Mouse (Mus musculus) frontal cortex, postnatal 25 days (tissue): Measurements from ENCODE around the gene Pdgfra.

Source experiments
- DNase-seq, 2 experiments: peaks; one replicate each; pipeline ENCODE4 v3.0.0; 2022; ENCODE audit warnings: low spot score in 2 of 2

Gene Pdgfra

DNA sequence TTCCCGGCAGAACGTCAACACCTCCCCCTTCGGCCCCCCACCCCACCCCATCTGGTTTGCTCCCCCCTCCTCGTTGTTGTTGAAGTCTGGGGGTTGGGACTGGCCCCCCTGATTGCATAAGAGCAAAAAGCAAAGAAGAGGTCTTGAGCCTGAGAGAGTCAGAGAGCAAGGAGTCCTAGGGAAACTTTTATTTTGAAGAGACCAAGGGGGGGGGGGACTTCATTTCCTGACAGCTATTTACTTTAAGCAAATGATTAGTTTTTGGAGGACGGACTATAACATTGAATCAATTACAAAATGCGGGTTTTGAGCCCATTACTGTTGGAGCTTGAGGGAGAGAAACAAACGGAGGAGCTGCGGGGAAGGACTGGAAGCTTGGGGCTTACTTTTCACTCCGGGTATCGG, at the start of gene Pdgfra:
TSS of gene Pdgfra (plus strand) at position 272 of the 405 bp plus-strand sequence.
- DNase-seq, result no peak

- DNase-seq, result no peak
Observed at GRCm38 (mm10) chr5:75106511-75106910, 45.6 kb upstream of the Pdgfra start.

- DNase-seq, result no peak
Observed at GRCm38 (mm10) chr5:75109368-75109767, 42.7 kb upstream of the Pdgfra start.

DNA sequence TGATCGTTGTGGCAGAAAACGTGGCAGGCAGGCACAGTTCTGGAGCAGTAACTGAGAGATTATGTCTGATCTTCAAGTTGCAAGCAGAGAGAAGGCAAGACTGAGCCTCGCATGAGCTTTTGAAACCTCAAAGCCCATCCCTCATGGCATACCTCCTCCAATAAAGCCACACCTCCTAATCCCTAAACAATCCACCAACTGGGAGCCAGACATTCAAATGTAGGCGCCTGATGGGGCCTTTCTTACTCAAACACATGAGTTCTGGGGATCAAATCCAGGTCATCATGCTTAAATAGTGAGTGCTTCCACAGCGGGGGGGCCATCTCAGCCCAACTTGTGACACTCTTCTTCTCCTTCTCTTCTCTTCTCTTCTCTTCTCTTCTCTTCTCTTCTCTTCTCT, 40.3 kb upstream of the Pdgfra start:
- DNase-seq, result no peak

- no peak for DNase-seq
Observed at GRCm38 (mm10) chr5:75118840-75119239, 33.3 kb upstream of the Pdgfra start.

GRCm38 (mm10) chr5:75121646-75122045, 30.4 kb upstream of the Pdgfra start:
- DNase-seq, result no peak

GRCm38 (mm10) chr5:75134681-75135080, 17.4 kb upstream of the Pdgfra start:
- DNase-seq, result no peak

DNA sequence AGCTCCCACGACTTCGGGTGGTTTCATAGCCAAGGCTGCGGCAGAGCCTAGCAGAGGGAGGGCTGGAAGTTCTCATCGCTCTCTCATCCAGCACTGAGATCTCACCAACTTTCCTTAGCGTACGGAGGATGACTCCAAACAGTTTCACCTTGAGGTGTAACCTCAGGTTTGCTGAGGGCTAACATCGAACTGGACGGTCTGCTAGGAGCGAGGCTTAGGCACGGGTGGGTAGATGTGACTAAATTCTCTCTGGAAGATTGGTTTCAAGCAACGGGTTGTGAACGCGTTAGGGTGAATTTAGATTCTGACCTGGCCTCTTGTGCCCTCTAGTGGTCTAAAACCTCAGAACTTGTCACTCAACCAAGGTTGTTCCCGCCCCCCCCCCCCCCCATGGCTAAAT, 9.0 kb upstream of the Pdgfra start:
- no peak for DNase-seq

GRCm38 (mm10) chr5:75143767-75144166, 8.3 kb upstream of the Pdgfra start:
- no peak for DNase-seq

- DNase-seq, result no peak
Observed at GRCm38 (mm10) chr5:75145341-75145740, 6.8 kb upstream of the Pdgfra start.

DNA sequence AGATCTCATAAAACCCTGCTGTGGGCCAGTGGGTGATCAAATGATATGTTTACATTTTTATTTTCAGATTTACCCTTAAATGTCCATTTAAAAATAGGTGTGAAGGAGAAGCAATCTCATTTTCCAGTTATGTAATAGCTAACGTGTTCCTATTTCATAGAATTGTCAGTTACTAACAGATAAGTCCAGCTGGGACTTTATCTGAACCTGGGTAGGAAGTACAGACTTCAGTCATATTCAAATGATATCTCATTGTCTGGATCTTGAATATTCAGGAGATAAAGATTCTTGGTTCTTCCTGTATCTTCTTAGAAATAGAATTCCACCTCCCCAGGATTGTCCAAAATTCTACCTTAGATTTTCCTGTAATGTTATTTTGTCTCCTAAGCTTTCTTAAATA, 5.6 kb upstream of the Pdgfra start:
- DNase-seq, result no peak

GRCm38 (mm10) chr5:75148343-75149127, 3.6 kb upstream of the Pdgfra start:
- no peak for DNase-seq

DNA sequence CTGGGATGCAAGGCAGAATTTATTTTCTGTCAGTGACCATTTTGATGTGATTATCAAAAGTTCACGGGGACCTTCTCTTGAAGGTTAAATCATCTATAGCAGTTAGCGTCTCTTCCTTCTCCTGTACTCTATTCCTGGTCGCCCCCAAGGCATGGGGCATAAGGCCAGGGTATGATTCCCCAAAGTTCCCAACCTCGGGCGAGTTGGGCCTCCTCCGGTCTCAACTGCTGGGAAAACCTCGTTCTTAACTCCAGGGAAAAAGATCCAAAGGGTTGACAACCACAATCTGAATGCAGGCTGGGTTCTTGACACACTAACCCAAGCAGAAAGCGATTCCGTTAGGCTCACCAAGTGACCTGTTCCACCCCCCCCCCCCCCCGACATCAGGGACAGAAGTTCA, 2.7 kb upstream of the Pdgfra start:
- DNase-seq, result no peak

DNA sequence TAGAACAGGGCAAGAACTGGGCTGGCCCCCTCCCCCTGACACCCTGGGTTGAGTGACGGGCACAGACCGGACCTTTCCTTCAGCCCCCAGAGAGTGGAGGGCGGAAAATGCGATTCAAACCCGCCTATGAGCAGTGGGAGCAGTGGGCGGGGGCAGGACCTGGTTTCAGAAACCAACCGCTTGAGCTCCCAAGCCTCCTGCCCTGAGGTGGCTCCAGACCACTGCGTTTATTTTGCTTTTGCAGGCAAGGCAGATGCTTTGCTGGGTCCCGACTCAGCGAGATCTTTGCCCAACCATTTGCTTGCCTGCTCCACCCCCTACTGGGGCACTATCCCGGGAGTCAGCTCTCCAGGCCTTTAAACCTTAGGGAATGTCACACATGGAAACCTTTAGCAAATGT, 2.2 kb upstream of the Pdgfra start:
- no peak for DNase-seq

GRCm38 (mm10) chr5:75150341-75150981, 1.6 kb upstream of the Pdgfra start:
- no peak for DNase-seq

- DNase-seq, result no peak
Observed at GRCm38 (mm10) chr5:75151146-75151900, 769 bp upstream of the Pdgfra start.

DNA sequence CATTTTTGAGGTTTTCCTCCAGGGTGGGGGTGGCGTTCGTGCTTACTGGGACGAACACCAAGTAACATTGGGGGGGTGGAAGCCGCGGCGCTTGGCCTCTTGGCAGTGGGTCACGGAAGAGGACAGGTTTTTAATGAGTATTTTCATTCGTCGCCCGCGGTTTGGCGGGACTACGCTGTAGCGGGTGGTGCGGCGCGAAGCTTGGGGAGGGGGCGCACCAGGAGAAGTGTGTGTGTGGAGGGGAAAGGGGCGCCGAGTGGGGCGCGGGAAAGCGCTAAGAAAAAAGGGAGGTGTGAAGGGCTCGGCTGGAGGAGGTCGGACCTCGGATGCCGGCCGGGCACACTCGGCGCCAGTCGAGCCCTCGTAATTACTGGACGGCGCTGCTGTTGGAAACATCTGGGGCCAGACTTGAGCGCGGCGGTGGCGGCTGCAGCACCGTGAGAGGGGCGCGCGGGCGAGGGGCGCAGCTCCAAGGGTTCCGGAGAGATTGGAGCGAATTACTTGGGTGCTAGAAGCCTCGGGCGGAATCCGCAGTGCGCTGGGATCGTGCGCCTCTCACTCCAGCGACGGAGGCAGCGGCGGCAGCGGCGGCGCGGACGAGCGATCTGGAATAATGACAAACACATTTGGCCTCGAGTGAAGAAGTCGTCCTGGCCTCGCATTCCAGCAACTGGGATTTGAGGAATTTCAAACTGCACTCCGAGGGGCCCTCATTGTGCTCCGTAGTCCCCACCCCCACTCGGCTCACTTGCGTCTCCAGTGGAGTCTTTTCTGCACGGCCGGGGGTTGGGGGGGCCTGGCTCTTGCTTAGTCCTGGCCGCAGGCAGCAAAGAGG, 916 bp downstream of the Pdgfra start:
- DNase-seq, result no peak

DNA sequence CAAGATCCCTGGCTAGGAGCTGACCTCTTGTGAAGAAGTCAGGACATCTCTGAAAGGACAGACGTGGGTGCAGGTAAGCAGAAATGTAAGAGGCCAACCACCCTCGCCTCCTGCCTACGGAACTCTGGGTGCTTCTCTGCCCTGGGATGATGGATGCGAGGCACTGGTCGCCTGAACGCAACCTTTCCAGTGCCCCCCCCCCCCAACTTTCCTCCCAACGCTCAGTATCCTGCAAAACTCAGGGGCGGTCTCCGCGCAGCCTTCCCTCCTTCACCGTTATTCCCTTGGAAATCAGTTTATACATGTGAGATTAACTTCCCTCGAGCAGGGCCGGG, 1.5 kb downstream of the Pdgfra start:
- DNase-seq, result no peak

DNA sequence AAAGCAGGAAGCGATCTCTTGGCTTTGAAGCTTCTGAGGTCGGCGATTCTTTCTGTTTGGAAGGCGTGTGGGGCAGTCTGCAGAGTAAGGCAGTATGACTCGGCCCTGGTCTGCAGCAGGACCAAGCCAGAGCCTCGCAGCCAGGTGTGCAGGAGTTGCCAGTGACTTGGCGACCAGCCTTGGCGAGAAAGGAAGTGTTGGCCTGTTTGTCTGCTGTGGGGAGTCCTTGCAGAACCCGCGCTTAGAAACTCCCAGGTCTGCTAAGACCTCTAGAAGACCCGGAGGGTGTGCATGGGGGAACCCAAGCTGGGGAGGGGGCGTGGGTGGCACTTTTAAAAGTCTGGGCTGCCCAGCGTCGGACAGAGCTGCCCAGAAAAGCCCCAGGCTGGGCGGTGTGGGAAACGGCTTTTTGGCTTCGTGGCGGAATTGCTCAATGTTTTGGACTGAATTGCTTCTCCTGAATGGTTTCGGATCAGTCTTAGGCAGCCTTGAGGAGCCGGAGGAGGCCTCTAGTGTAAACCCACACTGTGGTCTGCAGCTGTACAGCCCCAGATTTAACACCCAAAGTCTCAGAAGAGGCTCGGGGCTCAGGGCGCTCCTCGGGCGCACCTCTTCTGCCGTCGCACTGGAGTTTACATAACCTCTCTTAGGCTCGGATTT, 2.0 kb downstream of the Pdgfra start:
- DNase-seq, result no peak

DNA sequence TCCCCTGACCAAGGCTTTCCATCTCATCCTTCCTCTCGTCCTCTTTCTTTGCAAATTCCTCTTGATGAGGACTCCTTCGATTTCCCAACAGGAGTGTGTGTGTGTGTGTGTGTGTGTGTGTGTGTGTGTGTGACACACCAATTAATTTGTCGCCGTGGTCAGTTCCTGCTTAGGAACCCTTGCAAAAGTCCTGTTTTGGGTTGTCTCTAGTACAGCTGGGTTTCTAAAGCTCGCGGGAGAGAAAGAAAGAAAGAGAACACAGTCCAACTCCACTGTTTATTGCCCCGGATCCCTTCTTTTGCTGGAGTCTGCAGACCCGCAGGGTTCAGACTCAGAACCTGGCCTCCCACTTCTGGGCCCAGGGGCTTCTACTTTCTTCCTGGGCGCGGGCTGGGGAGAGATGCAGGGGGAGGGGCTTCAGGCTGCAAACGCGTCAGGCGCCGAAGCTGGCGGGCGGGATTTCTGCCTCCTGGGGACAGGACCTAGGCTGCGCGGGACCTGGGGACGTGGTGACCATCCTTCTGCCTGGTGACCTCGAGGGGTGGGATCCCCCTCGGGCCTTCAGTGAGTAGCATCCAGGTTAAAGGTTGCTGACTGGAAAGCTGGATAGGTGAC, 2.6 kb downstream of the Pdgfra start:
- no peak for DNase-seq

GRCm38 (mm10) chr5:75155281-75155680, 3.2 kb downstream of the Pdgfra start:
- no peak for DNase-seq
